Mouse (Mus musculus) heart, postnatal 0 days (tissue): Measurements from ENCODE around the gene Cdc27.

Experiments used
- CTCF ChIP-seq: IDR thresholded peaks from 2 replicates; pipeline ENCODE4 v1.5.1; 2016; ENCODE audit warnings: antibody characterized with exemption, control low read depth, low read depth
- EP300 ChIP-seq: IDR thresholded peaks from 2 replicates; pipeline ENCODE4 v1.6.1; 2016; ENCODE audit warnings: antibody characterized with exemption, low read depth

DNA sequence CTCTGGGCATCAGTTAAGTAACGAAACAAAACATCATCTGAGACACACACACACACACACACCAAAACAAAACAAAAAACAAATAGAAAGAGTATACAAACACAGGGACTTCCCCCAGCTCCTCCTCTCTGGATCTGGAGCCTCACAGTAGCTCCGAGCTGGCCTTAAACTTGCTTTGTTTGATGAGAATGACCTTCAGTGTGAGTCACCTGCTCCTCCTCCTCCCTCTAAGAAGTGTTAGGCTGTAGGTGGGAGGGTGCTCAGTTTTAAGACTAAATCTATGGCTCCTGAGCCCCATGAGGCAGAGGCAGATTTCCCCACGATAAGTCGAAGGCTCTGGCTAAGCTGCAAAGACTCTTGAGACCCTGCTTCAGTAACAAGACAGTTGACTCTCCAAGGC, 38.0 kb downstream of the Cdc27 start:
- TF ChIP-seq CTCF (no peak), EP300 (no peak)
